Mouse (Mus musculus) cortical plate, adult 2 months (tissue): ENCODE measurements around the gene Trpv1. TPM values are rescaled to one million over a fixed set of nuclear protein-coding genes. Genes with fewer than 3 reads are reported as not detected.

Experiments used
- H3K27ac ChIP-seq: fragments of 200-500 bp; 2 replicates; pipeline ENCODE4 v1.5.1; 2012; ENCODE audit warnings: low read length, control low read depth, inconsistent platforms; ENCODE audit not compliant: insufficient read depth
- H3K4me1 ChIP-seq: fragments of 200-500 bp; 2 replicates; pipeline ENCODE4 v1.6.1; 2011; ENCODE audit warnings: low read length; ENCODE audit not compliant: control insufficient read depth, insufficient read depth
- H3K4me3 ChIP-seq: fragments of 200-500 bp; 2 replicates; pipeline ENCODE4 v1.5.1; 2011; ENCODE audit warnings: mild to moderate bottlenecking, low read length, control low read depth; ENCODE audit not compliant: insufficient read depth
- CTCF ChIP-seq: fragments of 200-500 bp; IDR thresholded peaks from 2 replicates; pipeline ENCODE4 v1.5.1; 2011; ENCODE audit warnings: mild to moderate bottlenecking, control low read depth, low read length; ENCODE audit not compliant: insufficient read depth; ENCODE audit errors: extremely low read depth
- POLR2A ChIP-seq: fragments of 200-500 bp; IDR thresholded peaks from 2 replicates; pipeline ENCODE4 v1.6.1; 2011; ENCODE audit warnings: mild to moderate bottlenecking, low read length, control low read depth; ENCODE audit not compliant: insufficient read depth; ENCODE audit errors: extremely low read depth
- polyA plus RNA-seq: library from polyadenylated mRNA; depleted of rRNA; stranded (reverse); fragments of >200 nt; gene quantifications from 2 replicates; pipeline ENCODE4 v1.2.3, GENCODE M21; 2012; rRNA removed

Trpv1 gene
- 0.13 and 0.19 TPM in 2 replicates for polyA plus RNA-seq

GRCm38 (mm10) chr11:73233992-73234391, at the start of gene Trpv1:
TSS of gene Trpv1 (plus strand) at chr11:73234292.
- Histone ChIP-seq H3K27ac (no peak within 1 kb of the TSS), H3K4me3 (no peak within 1 kb of the TSS), H3K4me1 (no peaks in the 10 kb centered on the region)
- TF ChIP-seq CTCF (no peak), POLR2A (no peak)

GRCm38 (mm10) chr11:73185872-73186615, 48.0 kb upstream of the Trpv1 start:
- no peak overlapping the region for H3K27ac ChIP-seq
- H3K4me1 ChIP-seq, result no peaks in the 10 kb centered on the region
- H3K4me3 ChIP-seq, result no peak overlapping the region
- TF ChIP-seq CTCF, result no peak
- TF ChIP-seq POLR2A, result no peak

GRCm38 (mm10) chr11:73187231-73187630, 46.9 kb upstream of the Trpv1 start:
- H3K27ac ChIP-seq, result no peak overlapping the region
- TF ChIP-seq POLR2A (no peak), CTCF (no peak)
- no peak overlapping the region for H3K4me3 ChIP-seq
- H3K4me1 ChIP-seq, result no peaks in the 10 kb centered on the region

GRCm38 (mm10) chr11:73193047-73193446, 41.0 kb upstream of the Trpv1 start:
- Histone ChIP-seq H3K27ac (no peak overlapping the region), H3K4me3 (no peak overlapping the region), H3K4me1 (peaks cover 2% of the 10 kb centered on the region; the same call in 1 of the 2 replicates)
- no peak for TF ChIP-seq POLR2A
- no peak for TF ChIP-seq CTCF

- no peak for TF ChIP-seq CTCF
- TF ChIP-seq POLR2A, result no peak
- Histone ChIP-seq H3K4me1 (peaks cover 2% of the 10 kb centered on the region; the same call in 1 of the 2 replicates), H3K27ac (no peak overlapping the region), H3K4me3 (no peak overlapping the region)
Measured at GRCm38 (mm10) chr11:73194444-73194843, 39.6 kb upstream of the Trpv1 start.

GRCm38 (mm10) chr11:73198190-73198589, 35.9 kb upstream of the Trpv1 start:
- Histone ChIP-seq H3K27ac (no peak overlapping the region), H3K4me1 (peaks cover 2% of the 10 kb centered on the region; the same call in 1 of the 2 replicates), H3K4me3 (peak overlapping the region; percentile 48)
- no peak for TF ChIP-seq POLR2A
- no peak for TF ChIP-seq CTCF

- 0 out of 2 replicates have a peak within 1 kb of the TSS, but pooled peaks have one; percentile 7 for H3K27ac ChIP-seq
- TF ChIP-seq CTCF, result no peak
- TF ChIP-seq POLR2A, result peak; percentile 94
- H3K4me1 ChIP-seq, result peaks cover 2% of the 10 kb centered on the region; the same call in 1 of the 2 replicates
- peak within 1 kb of the TSS; percentile 48 for H3K4me3 ChIP-seq
Measured at GRCm38 (mm10) chr11:73198603-73199229, 35.4 kb upstream of the Trpv1 start, which contains the start of gene Ctns. TSS of gene Ctns (minus strand) at chr11:73199042.

GRCm38 (mm10) chr11:73199230-73199712, 34.8 kb upstream of the Trpv1 start, which contains the start of gene Shpk:
TSS of gene Shpk (plus strand) at chr11:73199460.
- H3K27ac ChIP-seq, result 0 out of 2 replicates have a peak within 1 kb of the TSS, but pooled peaks have one; percentile 7
- peak; percentile 78; the same call in 1 of the 2 replicates for TF ChIP-seq POLR2A
- TF ChIP-seq CTCF, result no peak

GRCm38 (mm10) chr11:73199879-73200278, 34.2 kb upstream of the Trpv1 start:
- TF ChIP-seq CTCF (no peak), POLR2A (no peak)
- Histone ChIP-seq H3K4me1 (peaks cover 2% of the 10 kb centered on the region; the same call in 1 of the 2 replicates), H3K4me3 (peak overlapping the region; percentile 48), H3K27ac (no peak overlapping the region)

More at GRCm38 (mm10) chr11:73199230-73199712, 34.8 kb upstream of the Trpv1 start, which contains the start of gene Shpk:
- Histone ChIP-seq H3K4me3 (peak within 1 kb of the TSS; percentile 48), H3K4me1 (peaks cover 2% of the 10 kb centered on the region; the same call in 1 of the 2 replicates)

- Histone ChIP-seq H3K4me1 (peaks cover 2% of the 10 kb centered on the region; the same call in 1 of the 2 replicates), H3K4me3 (no peak overlapping the region), H3K27ac (no peak overlapping the region)
- no peak for TF ChIP-seq CTCF
- TF ChIP-seq POLR2A, result no peak
Measured at GRCm38 (mm10) chr11:73201021-73201420, 33.1 kb upstream of the Trpv1 start.
